Mouse (Mus musculus) ES-Bruce4 (cell line): ENCODE measurements around the gene Foxk2. TPM values are rescaled to one million over a fixed set of nuclear protein-coding genes. Genes with fewer than 3 reads are reported as not detected.
"Not testable (repeated sequence)": the region's sequence is repeated elsewhere in the genome, so short reads cannot be mapped to it uniquely, and the experiment has no call there.

Experiments used
- H3K27ac ChIP-seq: 2 replicates; pipeline ENCODE4 v1.5.1; 2012; ENCODE audit warnings: low read length, inconsistent platforms; ENCODE audit not compliant: insufficient read depth
- H3K27me3 ChIP-seq: 2 replicates; pipeline ENCODE4 v1.6.1; 2012; ENCODE audit warnings: mild to moderate bottlenecking, low read length, inconsistent platforms; ENCODE audit not compliant: control insufficient read depth, poor library complexity, insufficient read depth, severe bottlenecking
- H3K36me3 ChIP-seq: 2 replicates; pipeline ENCODE4 v1.6.1; 2012; ENCODE audit warnings: inconsistent platforms, mild to moderate bottlenecking, low read length, moderate library complexity; ENCODE audit not compliant: control insufficient read depth, poor library complexity, insufficient read depth, severe bottlenecking
- H3K4me1 ChIP-seq: one replicate; pipeline ENCODE4 v1.8.1; 2011; ENCODE audit warnings: low read length; ENCODE audit not compliant: control insufficient read depth, insufficient read depth
- H3K4me3 ChIP-seq: 2 replicates; pipeline ENCODE4 v1.5.1; 2011; ENCODE audit warnings: low read depth, mild to moderate bottlenecking, low read length
- H3K9ac ChIP-seq: 2 replicates; pipeline ENCODE4 v1.6.1; 2012; ENCODE audit warnings: low read depth, mild to moderate bottlenecking, inconsistent platforms; ENCODE audit not compliant: poor library complexity, severe bottlenecking
- H3K9me3 ChIP-seq: replicated peaks from 2 replicates; pipeline ENCODE4 v1.6.1; 2012; ENCODE audit warnings: mild to moderate bottlenecking, low read length, inconsistent platforms; ENCODE audit not compliant: control insufficient read depth, poor library complexity, insufficient read depth, severe bottlenecking
- CTCF ChIP-seq: IDR thresholded peaks from one replicate; pipeline ENCODE4 v1.8.1; 2011; ENCODE audit warnings: low read depth, low read length
- EP300 ChIP-seq: IDR thresholded peaks from 2 replicates; pipeline ENCODE4 v1.6.1; 2011; ENCODE audit warnings: low read depth, low read length; ENCODE audit not compliant: insufficient read depth
- POLR2A ChIP-seq: IDR thresholded peaks from one replicate; pipeline ENCODE4 v1.8.1; 2011; ENCODE audit warnings: low read length; ENCODE audit not compliant: insufficient read depth
- polyA plus RNA-seq: library from polyadenylated mRNA; stranded (reverse); fragments of >200 nt; gene quantifications from 2 replicates; pipeline ENCODE4 v1.2.4, GENCODE M21; 2011; ENCODE audit warnings: low read depth; ENCODE audit not compliant: missing spikeins, insufficient read depth, insufficient read length

Foxk2 gene
- polyA plus RNA-seq, 1 experiment = 68.1 TPM

DNA sequence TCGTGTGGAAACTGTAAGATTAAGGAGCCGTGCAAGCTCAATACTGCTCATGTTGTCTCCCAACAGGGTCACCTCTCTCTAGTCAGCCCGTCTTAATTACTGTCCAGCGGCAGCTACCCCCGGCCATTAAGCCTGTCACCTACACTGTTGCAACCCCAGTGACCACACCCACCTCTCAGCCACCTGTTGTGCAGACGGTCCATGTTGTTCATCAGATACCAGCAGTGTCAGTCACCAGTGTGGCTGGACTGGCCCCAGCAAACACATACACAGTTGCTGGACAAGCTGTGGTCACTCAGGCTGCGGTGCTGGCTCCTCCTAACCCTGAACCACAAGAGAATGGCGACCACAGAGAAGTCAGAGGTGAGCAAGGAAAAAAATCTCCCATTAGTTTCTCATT, 38.7 kb downstream of the Foxk2 start:
- Histone ChIP-seq H3K9me3 (no peaks in the 10 kb centered on the region), H3K27ac (no peak overlapping the region), H3K36me3 (peaks cover 40% of the 10 kb centered on the region), H3K4me3 (no peak overlapping the region), H3K4me1 (no peaks in the 10 kb centered on the region), H3K27me3 (no peaks in the 10 kb centered on the region), H3K9ac (no peak overlapping the region)
- no peak for TF ChIP-seq EP300
- TF ChIP-seq POLR2A = no peak
- TF ChIP-seq CTCF = no peak

DNA sequence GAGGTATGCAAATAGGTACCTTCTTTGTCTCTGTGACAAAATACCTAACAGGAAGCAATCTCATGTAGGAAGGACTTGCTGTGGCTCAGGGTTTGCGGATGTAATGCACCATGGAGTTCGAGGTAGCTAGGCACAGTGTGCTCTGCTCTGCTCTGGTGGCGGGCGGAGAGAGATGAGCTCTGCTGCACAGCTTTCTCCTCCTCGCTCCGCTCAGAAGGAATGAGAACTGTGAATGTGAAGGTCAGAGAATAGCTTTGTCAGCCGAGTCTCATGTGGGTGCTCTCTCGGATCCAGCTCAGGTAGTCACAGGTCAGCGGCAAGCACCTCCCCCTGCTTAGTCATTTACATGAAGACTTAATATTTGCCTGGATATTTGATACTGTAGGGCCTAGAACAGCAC, 40.5 kb downstream of the Foxk2 start:
- H3K4me1 ChIP-seq = no peaks in the 10 kb centered on the region
- H3K36me3 ChIP-seq = peaks cover 33% of the 10 kb centered on the region
- no peak overlapping the region for H3K27ac ChIP-seq
- H3K4me3 ChIP-seq = no peak overlapping the region
- H3K9ac ChIP-seq = no peak overlapping the region
- H3K27me3 ChIP-seq = no peaks in the 10 kb centered on the region
- TF ChIP-seq POLR2A (no peak), CTCF (no peak), EP300 (no peak)
- no peaks in the 10 kb centered on the region for H3K9me3 ChIP-seq

DNA sequence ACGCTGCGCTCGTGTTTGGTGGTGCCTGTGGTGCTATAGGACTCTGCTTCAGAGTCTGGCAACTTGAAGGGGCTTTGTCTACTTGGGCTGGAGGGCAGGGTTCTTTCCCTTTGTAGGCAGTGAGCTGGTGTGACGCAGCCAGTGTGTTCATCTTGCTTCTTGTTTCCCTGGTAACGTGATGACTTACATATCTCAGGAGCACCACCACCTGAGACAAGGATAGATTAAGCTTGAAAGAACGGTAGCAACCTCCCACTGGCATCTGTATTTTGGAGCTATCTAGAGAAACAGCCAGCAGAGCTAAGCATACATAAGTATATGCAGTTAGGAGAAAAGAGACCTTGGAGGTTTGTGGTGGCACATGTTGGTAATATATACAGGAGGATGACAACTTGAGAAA, 45.6 kb downstream of the Foxk2 start:
- H3K27me3 ChIP-seq = no peaks in the 10 kb centered on the region
- no peak overlapping the region for H3K9ac ChIP-seq
- H3K9me3 ChIP-seq = no peaks in the 10 kb centered on the region
- H3K4me3 ChIP-seq = no peak overlapping the region
- no peaks in the 10 kb centered on the region for H3K4me1 ChIP-seq
- no peak overlapping the region for H3K27ac ChIP-seq
- no peak for TF ChIP-seq POLR2A
- no peak for TF ChIP-seq CTCF
- no peak for TF ChIP-seq EP300
- H3K36me3 ChIP-seq = peaks cover 22% of the 10 kb centered on the region

DNA sequence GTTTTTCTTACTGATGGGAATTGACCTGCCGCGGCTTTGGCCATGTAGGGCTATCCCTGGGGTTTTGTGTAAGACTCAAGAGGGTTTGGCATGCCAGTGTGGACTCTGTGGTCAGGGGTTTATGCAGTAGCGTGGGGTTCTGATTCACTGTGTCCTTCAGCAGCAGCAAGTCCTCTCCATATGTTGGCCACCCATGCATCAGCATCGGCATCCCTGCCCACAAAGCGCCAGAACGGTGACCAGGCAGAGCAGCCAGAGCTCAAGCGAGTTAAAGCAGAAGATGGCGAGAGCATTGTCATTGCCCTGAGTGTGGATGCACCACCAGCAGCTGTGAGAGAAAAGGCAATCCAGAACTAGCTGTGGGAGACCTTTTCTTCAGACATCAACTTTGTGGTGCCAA, 46.8 kb downstream of the Foxk2 start:
- no peak overlapping the region for H3K27ac ChIP-seq
- H3K4me3 ChIP-seq = no peak overlapping the region
- TF ChIP-seq POLR2A (no peak), CTCF (no peak), EP300 (no peak)
- no peak overlapping the region for H3K9ac ChIP-seq
- H3K27me3 ChIP-seq = no peaks in the 10 kb centered on the region
- H3K36me3 ChIP-seq = peaks cover 18% of the 10 kb centered on the region
- H3K4me1 ChIP-seq = no peaks in the 10 kb centered on the region
- H3K9me3 ChIP-seq = 0 out of 2 replicates have a peak, but pooled peaks cover 4% of the 10 kb centered on the region

DNA sequence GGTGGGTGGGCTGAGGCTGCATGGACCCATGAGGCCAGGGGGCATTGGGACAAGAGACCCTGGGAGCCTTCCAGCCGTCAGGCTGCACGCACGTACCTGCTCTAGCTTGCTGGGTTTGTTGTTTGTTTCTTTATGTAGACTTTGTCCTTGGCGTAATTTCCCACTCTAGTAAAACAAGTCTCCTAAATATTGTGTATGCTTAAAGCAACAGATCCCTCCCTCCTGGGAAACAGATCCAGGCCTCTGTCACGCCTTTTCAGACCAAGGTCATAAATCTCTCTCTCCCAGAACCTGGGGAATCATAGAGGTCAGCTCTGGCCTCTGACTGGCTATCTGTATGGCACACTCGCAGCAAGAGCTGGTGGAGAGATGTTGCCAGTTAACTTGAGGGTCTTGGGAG, 47.9 kb downstream of the Foxk2 start:
- H3K36me3 ChIP-seq = peaks cover 15% of the 10 kb centered on the region

DNA sequence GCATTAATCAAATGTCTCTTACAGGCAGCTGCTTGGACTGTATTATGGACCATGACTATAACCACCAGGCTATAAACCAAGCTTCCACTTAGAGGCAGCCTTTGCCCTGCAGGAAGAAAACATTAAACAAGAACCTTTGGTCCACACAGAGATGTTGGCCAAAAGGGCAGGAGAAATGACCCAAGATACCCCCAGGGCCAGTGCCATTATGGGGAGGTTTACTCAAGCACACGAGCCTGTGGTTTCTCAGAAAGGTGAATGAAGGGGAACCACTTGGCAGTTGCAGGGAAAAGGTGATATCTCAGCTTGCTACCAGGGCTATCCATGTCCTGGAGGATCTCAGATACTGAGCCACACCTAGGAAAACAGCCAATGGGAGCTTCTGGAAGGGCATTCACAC, 66.2 kb downstream of the Foxk2 start:
- Histone ChIP-seq H3K9me3 (no peaks in the 10 kb centered on the region), H3K9ac (no peak overlapping the region), H3K27me3 (no peaks in the 10 kb centered on the region), H3K36me3 (peaks cover 10% of the 10 kb centered on the region), H3K4me1 (no peaks in the 10 kb centered on the region), H3K4me3 (no peak overlapping the region), H3K27ac (no peak overlapping the region)
- TF ChIP-seq EP300 (no peak), CTCF (no peak), POLR2A (no peak)

More for the DNA sequence above, 47.9 kb downstream of the Foxk2 start:
- not testable (repeated sequence) for H3K27me3 ChIP-seq, H3K4me1 ChIP-seq, H3K9ac ChIP-seq, H3K4me3 ChIP-seq, H3K9me3 ChIP-seq, H3K27ac ChIP-seq

DNA sequence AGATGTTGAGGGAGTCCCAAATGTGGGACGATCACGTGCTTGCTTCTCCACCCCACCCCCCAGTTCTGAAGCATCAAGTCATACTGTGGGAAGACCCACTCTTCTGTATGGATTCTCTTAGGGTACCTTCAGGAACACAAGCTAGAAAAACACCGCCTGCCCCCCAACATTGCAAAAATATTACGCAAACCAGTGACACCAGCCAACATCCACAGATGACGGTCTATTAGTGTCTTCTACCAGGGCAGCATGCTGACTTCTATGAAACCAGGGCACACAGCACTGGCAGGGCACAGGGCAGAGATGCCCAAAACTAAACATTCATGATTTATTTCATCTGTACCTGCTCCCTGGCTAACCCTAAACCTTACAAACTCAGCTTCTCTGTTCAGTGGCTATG, 66.9 kb downstream of the Foxk2 start:
- no peak overlapping the region for H3K9ac ChIP-seq
- H3K27me3 ChIP-seq = no peaks in the 10 kb centered on the region
- H3K36me3 ChIP-seq = peaks cover 10% of the 10 kb centered on the region
- no peak overlapping the region for H3K4me3 ChIP-seq
- H3K27ac ChIP-seq = no peak overlapping the region
- TF ChIP-seq EP300 (no peak), POLR2A (no peak), CTCF (no peak)
- H3K9me3 ChIP-seq = no peaks in the 10 kb centered on the region
- H3K4me1 ChIP-seq = no peaks in the 10 kb centered on the region
